Mouse (Mus musculus): ENCODE data around the gene Scgb2b12.
"Not testable (repeated sequence)": the region's sequence is repeated elsewhere in the genome, so short reads cannot be mapped to it uniquely, and the experiment has no call there.

The Scgb2b12 gene

DNA sequence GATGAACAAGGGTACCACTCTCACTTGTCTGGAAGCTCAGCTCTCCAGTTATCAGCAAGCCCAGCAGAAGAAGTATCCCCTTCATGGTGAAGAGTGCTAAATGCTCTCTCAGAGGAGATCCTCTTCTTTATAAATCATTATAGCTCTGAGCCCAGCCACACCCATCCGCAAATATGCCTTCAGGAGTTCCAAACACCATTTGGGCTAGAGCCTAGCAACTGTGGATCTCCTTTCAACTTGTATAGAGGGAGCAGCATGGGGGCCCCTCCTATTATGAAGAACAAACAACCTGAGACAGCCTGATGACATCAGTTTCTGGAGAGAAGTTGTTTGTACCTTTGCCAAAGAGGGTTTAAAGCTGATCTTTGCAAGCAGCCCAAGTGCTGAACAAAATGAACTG, at the start of gene Scgb2b12:
Gene Scgb2b12, minus strand, starts transcription at position 101 of the 400 bp plus-strand sequence.
- DNase-seq = not testable (repeated sequence)

GRCm38 (mm10) chr7:32333882-32334281, 6.8 kb upstream of the Scgb2b12 start, which contains the start of gene Scgb1b12:
Scgb1b12 (plus strand) TSS chr7:32334182.
- DNase-seq = not testable (repeated sequence)

Data from lung, postnatal 4 days (tissue).